Mouse (Mus musculus) embryonic fibroblast, embryonic 13.5 days (primary cell): ENCODE measurements at regions not wholly inside any gene's neighbourhood (a gene's known extent, or its start where the extent isn't known, plus 50 kb on each side); places are given as distances from the start of the nearest gene placed in this dataset.

Experiments
- CTCF ChIP-seq: IDR thresholded peaks from 2 replicates; pipeline ENCODE4 v1.5.1; 2011; ENCODE audit warnings: mild to moderate bottlenecking, control low read depth, low read length, moderate library complexity, borderline replicate concordance; ENCODE audit not compliant: insufficient read depth
- POLR2A ChIP-seq: IDR thresholded peaks from 2 replicates; pipeline ENCODE4 v1.6.1; 2011; ENCODE audit warnings: low read depth, mild to moderate bottlenecking, control low read depth, low read length, moderate library complexity

GRCm38 (mm10) chr2:22038780-22039179 is 188.5 kb upstream of the Myo3a start:
- no peak for TF ChIP-seq CTCF
- TF ChIP-seq POLR2A, result no peak
